Mouse (Mus musculus): ENCODE measurements around the gene Rab11a. TPM values are rescaled to one million over a fixed set of nuclear protein-coding genes. Genes with fewer than 3 reads are reported as not detected.
A peak's percentile ranks its signal among the peaks of the same experiment; 100 is the strongest.

Rab11a gene
- polyA plus RNA-seq, 1 experiment from 2014 or later, result 335 TPM

GRCm38 (mm10) chr9:64774411-64774811 is 36.9 kb upstream of the Rab11a start:
- H3K4me2 ChIP-seq (ENCODE audit: low read depth, low read length), result no peak overlapping the region
- 30% methylated on average over 5 of the region's 5 CpGs for WGBS

GRCm38 (mm10) chr9:64773936-64774335 is 36.4 kb upstream of the Rab11a start:
- Histone ChIP-seq H3K9ac (ENCODE audit: low read length) (no peak overlapping the region), H3K4me3 (ENCODE audit: low read length) (no peak overlapping the region), H3K4me1 (ENCODE audit: control insufficient read depth, insufficient read depth, low read length) (peaks cover 18% of the 10 kb centered on the region), H3K36me3 (ENCODE audit: control insufficient read depth, insufficient read depth) (no peaks in the 10 kb centered on the region), H3K9me3 (replicated peaks; ENCODE audit: control insufficient read depth, low read length) (no peaks in the 10 kb centered on the region), H3K4me2 (ENCODE audit: low read depth, low read length) (no peak overlapping the region), H3K27ac (ENCODE audit: low read length) (peak overlapping the region; percentile 59), H3K27me3 (ENCODE audit: control insufficient read depth, insufficient read depth, low read length) (no peaks in the 10 kb centered on the region)
- 59% methylated on average over 4 of the region's 4 CpGs for WGBS
- no peak for ATAC-seq (replicated peaks; ENCODE audit: extremely low read depth, insufficient read depth, low FRiP score)

More at GRCm38 (mm10) chr9:64774411-64774811, 36.9 kb upstream of the Rab11a start:
- ATAC-seq (replicated peaks; ENCODE audit: extremely low read depth, insufficient read depth, low FRiP score), result peak; percentile 42
- Histone ChIP-seq H3K4me3 (ENCODE audit: low read length) (no peak overlapping the region), H3K36me3 (ENCODE audit: control insufficient read depth, insufficient read depth) (no peaks in the 10 kb centered on the region), H3K9ac (ENCODE audit: low read length) (no peak overlapping the region), H3K27ac (ENCODE audit: low read length) (peak overlapping the region; percentile 59), H3K4me1 (ENCODE audit: control insufficient read depth, insufficient read depth, low read length) (peaks cover 18% of the 10 kb centered on the region), H3K9me3 (replicated peaks; ENCODE audit: control insufficient read depth, low read length) (no peaks in the 10 kb centered on the region), H3K27me3 (ENCODE audit: control insufficient read depth, insufficient read depth, low read length) (no peaks in the 10 kb centered on the region)

GRCm38 (mm10) chr9:64773254-64773653 is 35.7 kb upstream of the Rab11a start:
- no peak overlapping the region for H3K9ac ChIP-seq (ENCODE audit: low read length)
- H3K9me3 ChIP-seq (replicated peaks; ENCODE audit: control insufficient read depth, low read length), result no peaks in the 10 kb centered on the region
- ATAC-seq (replicated peaks; ENCODE audit: extremely low read depth, insufficient read depth, low FRiP score), result peak; percentile 62
- no peaks in the 10 kb centered on the region for H3K36me3 ChIP-seq (ENCODE audit: control insufficient read depth, insufficient read depth)
- no peaks in the 10 kb centered on the region for H3K27me3 ChIP-seq (ENCODE audit: control insufficient read depth, insufficient read depth, low read length)
- WGBS, result 42% methylated on average over 8 of the region's 8 CpGs
- peaks cover 18% of the 10 kb centered on the region for H3K4me1 ChIP-seq (ENCODE audit: control insufficient read depth, insufficient read depth, low read length)
- H3K4me2 ChIP-seq (ENCODE audit: low read depth, low read length), result no peak overlapping the region
- no peak overlapping the region for H3K27ac ChIP-seq (ENCODE audit: low read length)
- H3K4me3 ChIP-seq (ENCODE audit: low read length), result no peak overlapping the region

- H3K9me3 ChIP-seq (replicated peaks; ENCODE audit: control insufficient read depth, low read length), result no peaks in the 10 kb centered on the region
- ATAC-seq (replicated peaks; ENCODE audit: extremely low read depth, insufficient read depth, low FRiP score), result no peak; the same call in 1 of the 2 replicates
- H3K27me3 ChIP-seq (ENCODE audit: control insufficient read depth, insufficient read depth, low read length), result no peaks in the 10 kb centered on the region
- H3K36me3 ChIP-seq (ENCODE audit: control insufficient read depth, insufficient read depth), result no peaks in the 10 kb centered on the region
- H3K4me2 ChIP-seq (ENCODE audit: low read depth, low read length), result peak overlapping the region; percentile 32; the same call in 1 of the 2 replicates
- WGBS, result 24% methylated on average over 5 of the region's 5 CpGs
- H3K4me1 ChIP-seq (ENCODE audit: control insufficient read depth, insufficient read depth, low read length), result peaks cover 18% of the 10 kb centered on the region
- peak overlapping the region; percentile 23; the same call in 1 of the 2 replicates for H3K27ac ChIP-seq (ENCODE audit: low read length)
- H3K9ac ChIP-seq (ENCODE audit: low read length), result no peak overlapping the region; the same call in 1 of the 2 replicates
- H3K4me3 ChIP-seq (ENCODE audit: low read length), result no peak overlapping the region
Measured at GRCm38 (mm10) chr9:64771236-64771635, 33.7 kb upstream of the Rab11a start.

GRCm38 (mm10) chr9:64770411-64770849 is 32.9 kb upstream of the Rab11a start:
- Histone ChIP-seq H3K27me3 (ENCODE audit: control insufficient read depth, insufficient read depth, low read length) (no peaks in the 10 kb centered on the region), H3K27ac (ENCODE audit: low read length) (no peak overlapping the region), H3K4me2 (ENCODE audit: low read depth, low read length) (no peak overlapping the region), H3K9ac (ENCODE audit: low read length) (no peak overlapping the region), H3K4me1 (ENCODE audit: control insufficient read depth, insufficient read depth, low read length) (peaks cover 18% of the 10 kb centered on the region), H3K9me3 (replicated peaks; ENCODE audit: control insufficient read depth, low read length) (no peaks in the 10 kb centered on the region), H3K4me3 (ENCODE audit: low read length) (no peak overlapping the region), H3K36me3 (ENCODE audit: control insufficient read depth, insufficient read depth) (no peaks in the 10 kb centered on the region)
- 65% methylated on average over 5 of the region's 5 CpGs for WGBS
- ATAC-seq (replicated peaks; ENCODE audit: extremely low read depth, insufficient read depth, low FRiP score), result no peak

- ATAC-seq (replicated peaks; ENCODE audit: extremely low read depth, insufficient read depth, low FRiP score), result no peak
Measured at GRCm38 (mm10) chr9:64769911-64770310, 32.4 kb upstream of the Rab11a start.

GRCm38 (mm10) chr9:64769066-64769695 is 31.6 kb upstream of the Rab11a start:
- H3K27ac ChIP-seq (ENCODE audit: low read length), result no peak overlapping the region; the same call in 1 of the 2 replicates
- 0 out of 2 replicates have a peak overlapping the region, but pooled peaks have one; percentile 15 for H3K9ac ChIP-seq (ENCODE audit: low read length)
- H3K4me3 ChIP-seq (ENCODE audit: low read length), result no peak overlapping the region
- H3K36me3 ChIP-seq (ENCODE audit: control insufficient read depth, insufficient read depth), result no peaks in the 10 kb centered on the region
- H3K4me1 ChIP-seq (ENCODE audit: control insufficient read depth, insufficient read depth, low read length), result peaks cover 9% of the 10 kb centered on the region
- 47% methylated on average over 9 of the region's 9 CpGs for WGBS
- no peak for ATAC-seq (replicated peaks; ENCODE audit: extremely low read depth, insufficient read depth, low FRiP score)
- no peaks in the 10 kb centered on the region for H3K27me3 ChIP-seq (ENCODE audit: control insufficient read depth, insufficient read depth, low read length)
- no peak overlapping the region for H3K4me2 ChIP-seq (ENCODE audit: low read depth, low read length)
- no peaks in the 10 kb centered on the region for H3K9me3 ChIP-seq (replicated peaks; ENCODE audit: control insufficient read depth, low read length)

More at GRCm38 (mm10) chr9:64769911-64770310, 32.4 kb upstream of the Rab11a start:
- Histone ChIP-seq H3K27me3 (ENCODE audit: control insufficient read depth, insufficient read depth, low read length) (no peaks in the 10 kb centered on the region), H3K9ac (ENCODE audit: low read length) (no peak overlapping the region), H3K9me3 (replicated peaks; ENCODE audit: control insufficient read depth, low read length) (no peaks in the 10 kb centered on the region), H3K4me2 (ENCODE audit: low read depth, low read length) (no peak overlapping the region), H3K36me3 (ENCODE audit: control insufficient read depth, insufficient read depth) (no peaks in the 10 kb centered on the region), H3K27ac (ENCODE audit: low read length) (no peak overlapping the region), H3K4me1 (ENCODE audit: control insufficient read depth, insufficient read depth, low read length) (peaks cover 16% of the 10 kb centered on the region), H3K4me3 (ENCODE audit: low read length) (no peak overlapping the region)
- 97% methylated on average over 6 of the region's 6 CpGs for WGBS

- H3K9ac ChIP-seq (ENCODE audit: low read length), result no peak overlapping the region
- ATAC-seq (replicated peaks; ENCODE audit: extremely low read depth, insufficient read depth, low FRiP score), result no peak
- H3K36me3 ChIP-seq (ENCODE audit: control insufficient read depth, insufficient read depth), result no peaks in the 10 kb centered on the region
- no peaks in the 10 kb centered on the region for H3K27me3 ChIP-seq (ENCODE audit: control insufficient read depth, insufficient read depth, low read length)
- WGBS, result 34% methylated on average over 1 of the region's 1 CpGs
- no peak overlapping the region for H3K4me2 ChIP-seq (ENCODE audit: low read depth, low read length)
- H3K9me3 ChIP-seq (replicated peaks; ENCODE audit: control insufficient read depth, low read length), result no peaks in the 10 kb centered on the region
- no peak overlapping the region for H3K4me3 ChIP-seq (ENCODE audit: low read length)
- peaks cover 4% of the 10 kb centered on the region for H3K4me1 ChIP-seq (ENCODE audit: control insufficient read depth, insufficient read depth, low read length)
- H3K27ac ChIP-seq (ENCODE audit: low read length), result no peak overlapping the region
Measured at GRCm38 (mm10) chr9:64767796-64768195, 30.2 kb upstream of the Rab11a start.

- no peak overlapping the region for H3K4me3 ChIP-seq (ENCODE audit: low read length)
- peaks cover 3% of the 10 kb centered on the region for H3K4me1 ChIP-seq (ENCODE audit: control insufficient read depth, insufficient read depth, low read length)
- H3K4me2 ChIP-seq (ENCODE audit: low read depth, low read length), result no peak overlapping the region
- WGBS, result 86% methylated on average over 3 of the region's 3 CpGs
- H3K36me3 ChIP-seq (ENCODE audit: control insufficient read depth, insufficient read depth), result no peaks in the 10 kb centered on the region
- no peak overlapping the region for H3K27ac ChIP-seq (ENCODE audit: low read length)
- ATAC-seq (replicated peaks; ENCODE audit: extremely low read depth, insufficient read depth, low FRiP score), result no peak
- H3K9ac ChIP-seq (ENCODE audit: low read length), result no peak overlapping the region
- no peaks in the 10 kb centered on the region for H3K9me3 ChIP-seq (replicated peaks; ENCODE audit: control insufficient read depth, low read length)
- no peaks in the 10 kb centered on the region for H3K27me3 ChIP-seq (ENCODE audit: control insufficient read depth, insufficient read depth, low read length)
Measured at GRCm38 (mm10) chr9:64766136-64766535, 28.6 kb upstream of the Rab11a start.
